Mouse (Mus musculus): ENCODE results near the gene Phf11a. TPM values are rescaled to one million over a fixed set of nuclear protein-coding genes. Genes with fewer than 3 reads are reported as not detected.
"Not testable (repeated sequence)": the region's sequence is repeated elsewhere in the genome, so short reads cannot be mapped to it uniquely, and the experiment has no call there.

The Phf11a gene
- polyA plus RNA-seq, 1 experiment from 2014 or later, result not detected

- not testable (repeated sequence) for H3K27me3 ChIP-seq (replicated peaks; ENCODE audit: control insufficient read depth, insufficient read depth, low read length); ATAC-seq; H3K9ac ChIP-seq (replicated peaks; ENCODE audit: low read depth, low read length); H3K9me3 ChIP-seq (ENCODE audit: control insufficient read depth, low read length); H3K27ac ChIP-seq (ENCODE audit: low read length); H3K4me2 ChIP-seq (ENCODE audit: low read length); H3K36me3 ChIP-seq (ENCODE audit: control insufficient read depth, insufficient read depth); H3K4me3 ChIP-seq (replicated peaks; ENCODE audit: low read length); H3K4me1 ChIP-seq (replicated peaks; ENCODE audit: control insufficient read depth, insufficient read depth, low read length)
- 92% methylated on average over 1 of the region's 1 CpGs for WGBS
Observed at GRCm38 (mm10) chr14:59255861-59256260, 41.5 kb downstream of the Phf11a start.

DNA sequence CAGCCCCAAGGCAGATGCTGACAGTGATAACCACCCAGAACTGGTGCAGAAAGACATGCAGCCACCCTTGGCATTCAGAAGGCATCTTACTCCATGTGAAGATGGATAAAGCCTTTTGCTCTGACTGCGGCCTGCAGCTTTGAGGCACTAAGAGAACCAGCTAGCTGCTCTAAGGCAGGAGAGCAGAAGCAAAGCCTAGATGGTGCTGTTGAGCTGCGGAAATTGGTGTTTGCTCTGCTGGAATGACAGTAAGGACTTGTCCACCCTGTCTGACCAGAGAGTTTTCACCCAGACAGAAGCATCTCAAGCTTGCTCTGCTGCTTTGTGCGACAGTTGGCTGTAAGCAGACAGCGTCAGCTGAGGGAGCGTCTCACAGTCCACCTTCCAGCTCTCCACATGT is 47.0 kb downstream of the Phf11a start:
- not testable (repeated sequence) for H3K27me3 ChIP-seq (replicated peaks; ENCODE audit: control insufficient read depth, insufficient read depth, low read length); H3K4me3 ChIP-seq (replicated peaks; ENCODE audit: low read length); H3K27ac ChIP-seq (ENCODE audit: low read length); H3K4me1 ChIP-seq (replicated peaks; ENCODE audit: control insufficient read depth, insufficient read depth, low read length); ATAC-seq; H3K9me3 ChIP-seq (ENCODE audit: control insufficient read depth, low read length); H3K4me2 ChIP-seq (ENCODE audit: low read length); H3K9ac ChIP-seq (replicated peaks; ENCODE audit: low read depth, low read length); H3K36me3 ChIP-seq (ENCODE audit: control insufficient read depth, insufficient read depth)
- WGBS, result 78% methylated on average over 5 of the region's 5 CpGs

DNA sequence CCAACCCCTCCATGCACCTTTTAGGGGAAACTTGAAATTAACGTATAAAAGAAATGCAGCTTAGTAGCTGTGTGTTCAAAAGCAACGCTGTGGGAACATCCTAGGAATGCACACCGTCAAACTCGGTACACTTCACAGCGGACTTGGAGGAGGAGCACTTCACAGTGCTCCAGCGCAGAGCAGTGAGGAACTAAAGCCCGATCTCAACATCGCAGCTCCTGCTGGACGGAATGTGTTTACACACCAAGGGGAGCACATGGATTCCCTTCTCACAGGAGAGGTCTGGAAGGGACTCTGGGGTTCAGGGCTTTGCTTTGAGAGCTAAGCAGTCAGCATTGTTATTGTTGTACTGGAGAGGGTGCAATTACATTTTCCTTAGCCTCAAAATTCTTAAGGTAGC is 63.7 kb downstream of the Phf11a start:
- Histone ChIP-seq H3K9ac (replicated peaks; ENCODE audit: low read depth, low read length) (no peak overlapping the region), H3K36me3 (ENCODE audit: control insufficient read depth, insufficient read depth) (peaks cover 44% of the 10 kb centered on the region), H3K4me3 (replicated peaks; ENCODE audit: low read length) (no peak overlapping the region), H3K27ac (ENCODE audit: low read length) (no peak overlapping the region), H3K9me3 (ENCODE audit: control insufficient read depth, low read length) (peaks cover 3% of the 10 kb centered on the region; the same call in 1 of the 2 replicates), H3K27me3 (replicated peaks; ENCODE audit: control insufficient read depth, insufficient read depth, low read length) (no peaks in the 10 kb centered on the region), H3K4me2 (ENCODE audit: low read length) (no peak overlapping the region), H3K4me1 (replicated peaks; ENCODE audit: control insufficient read depth, insufficient read depth, low read length) (no peaks in the 10 kb centered on the region)
- WGBS, result 93% methylated on average over 9 of the region's 9 CpGs
- no peak for ATAC-seq

- Histone ChIP-seq H3K36me3 (ENCODE audit: control insufficient read depth, insufficient read depth) (peaks cover 45% of the 10 kb centered on the region), H3K27ac (ENCODE audit: low read length) (no peak overlapping the region), H3K9me3 (ENCODE audit: control insufficient read depth, low read length) (no peaks in the 10 kb centered on the region), H3K9ac (replicated peaks; ENCODE audit: low read depth, low read length) (no peak overlapping the region), H3K4me3 (replicated peaks; ENCODE audit: low read length) (no peak overlapping the region), H3K27me3 (replicated peaks; ENCODE audit: control insufficient read depth, insufficient read depth, low read length) (no peaks in the 10 kb centered on the region), H3K4me1 (replicated peaks; ENCODE audit: control insufficient read depth, insufficient read depth, low read length) (no peaks in the 10 kb centered on the region), H3K4me2 (ENCODE audit: low read length) (no peak overlapping the region)
- ATAC-seq, result no peak
- WGBS, result 70% methylated on average over 5 of the region's 5 CpGs
Observed at GRCm38 (mm10) chr14:59232003-59232402, 65.3 kb downstream of the Phf11a start.

- no peak overlapping the region for H3K4me3 ChIP-seq (replicated peaks; ENCODE audit: low read length)
- no peak for ATAC-seq
Observed at GRCm38 (mm10) chr14:59230331-59230966, 66.9 kb downstream of the Phf11a start.

DNA sequence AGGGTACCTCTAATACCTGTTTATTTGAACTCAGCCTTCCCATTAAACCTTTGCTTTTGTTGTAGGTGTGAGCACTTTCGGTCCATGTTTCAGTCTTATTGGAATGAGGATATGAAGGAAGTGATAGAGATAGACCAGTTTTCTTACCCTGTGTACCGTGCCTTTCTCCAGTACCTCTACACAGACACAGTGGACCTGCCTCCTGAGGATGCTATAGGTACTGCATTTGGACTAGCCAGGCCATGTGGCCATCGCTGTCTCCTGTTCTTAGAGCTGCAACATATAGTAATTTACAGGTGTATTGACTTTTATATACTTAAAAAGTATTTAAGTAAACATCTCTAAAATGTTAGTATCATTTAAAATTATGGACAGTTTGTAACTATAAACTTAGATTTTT is 67.5 kb downstream of the Phf11a start:
- Histone ChIP-seq H3K4me3 (replicated peaks; ENCODE audit: low read length) (no peak overlapping the region), H3K27me3 (replicated peaks; ENCODE audit: control insufficient read depth, insufficient read depth, low read length) (no peaks in the 10 kb centered on the region), H3K9ac (replicated peaks; ENCODE audit: low read depth, low read length) (no peak overlapping the region), H3K4me2 (ENCODE audit: low read length) (no peak overlapping the region), H3K9me3 (ENCODE audit: control insufficient read depth, low read length) (no peaks in the 10 kb centered on the region), H3K27ac (ENCODE audit: low read length) (no peak overlapping the region), H3K36me3 (ENCODE audit: control insufficient read depth, insufficient read depth) (peaks cover 48% of the 10 kb centered on the region), H3K4me1 (replicated peaks; ENCODE audit: control insufficient read depth, insufficient read depth, low read length) (no peaks in the 10 kb centered on the region)
- no peak for ATAC-seq
- 96% methylated on average over 3 of the region's 3 CpGs for WGBS

More at GRCm38 (mm10) chr14:59230331-59230966, 66.9 kb downstream of the Phf11a start:
- Histone ChIP-seq H3K27me3 (replicated peaks; ENCODE audit: control insufficient read depth, insufficient read depth, low read length) (no peaks in the 10 kb centered on the region), H3K9ac (replicated peaks; ENCODE audit: low read depth, low read length) (no peak overlapping the region), H3K4me2 (ENCODE audit: low read length) (no peak overlapping the region), H3K4me1 (replicated peaks; ENCODE audit: control insufficient read depth, insufficient read depth, low read length) (no peaks in the 10 kb centered on the region), H3K9me3 (ENCODE audit: control insufficient read depth, low read length) (no peaks in the 10 kb centered on the region), H3K27ac (ENCODE audit: low read length) (no peak overlapping the region), H3K36me3 (ENCODE audit: control insufficient read depth, insufficient read depth) (peaks cover 49% of the 10 kb centered on the region)
- 83% methylated on average over 21 of the region's 21 CpGs for WGBS

Other genes starting within 250 kb of the Phf11a start
- not detected in 2 replicates for gene 1700129C05Rik, start 154.6 kb downstream of the Phf11a start, polyA plus RNA-seq (2015; fragmentation: Nextera tagmentation; extraction: Ambion mirVana)
- gene Gm5142, start 118.8 kb downstream of the Phf11a start, polyA plus RNA-seq (2015; fragmentation: Nextera tagmentation; extraction: Ambion mirVana), result not detected in 2 replicates
- 79.1 and 83.6 TPM in 2 replicates for gene Rcbtb1, start 96.3 kb downstream of the Phf11a start, polyA plus RNA-seq (2015; fragmentation: Nextera tagmentation; extraction: Ambion mirVana)
- not detected in 2 replicates for gene Gm6904, start 37.3 kb downstream of the Phf11a start, polyA plus RNA-seq (2015; fragmentation: Nextera tagmentation; extraction: Ambion mirVana)
- not detected in 2 replicates for gene Phf11b, start 43.8 kb upstream of the Phf11a start, polyA plus RNA-seq (2015; fragmentation: Nextera tagmentation; extraction: Ambion mirVana)
- 0.16 and 0.19 TPM in 2 replicates for gene Phf11d, start 67.9 kb upstream of the Phf11a start, polyA plus RNA-seq (2015; fragmentation: Nextera tagmentation; extraction: Ambion mirVana)
- 0.27 and 0.60 TPM in 2 replicates for gene Phf11c, start 97.9 kb upstream of the Phf11a start, polyA plus RNA-seq (2015; fragmentation: Nextera tagmentation; extraction: Ambion mirVana)
- 7.1 and 9.6 TPM in 2 replicates for gene Setdb2, start 143.4 kb upstream of the Phf11a start, polyA plus RNA-seq (2015; fragmentation: Nextera tagmentation; extraction: Ambion mirVana)
- 23.4 and 23.5 TPM in 2 replicates for gene Cab39l, start 143.4 kb upstream of the Phf11a start, polyA plus RNA-seq (2015; fragmentation: Nextera tagmentation; extraction: Ambion mirVana)